Mouse (Mus musculus): ENCODE data around the gene Fam102b. TPM values are rescaled to one million over a fixed set of nuclear protein-coding genes. Genes with fewer than 3 reads are reported as not detected.

Fam102b gene
- total RNA-seq, 2 experiments from 2014 or later: 32.5 to 34.8 TPM

GRCm38 (mm10) chr3:108961655-108962054 is 65.8 kb downstream of the Fam102b start:
- no peak for DNase-seq (ENCODE audit: low spot score in 2 of 2)

- no peak for DNase-seq (ENCODE audit: low spot score in 2 of 2)
Measured at GRCm38 (mm10) chr3:108961226-108961625, 66.2 kb downstream of the Fam102b start.

GRCm38 (mm10) chr3:108959680-108960295 is 67.6 kb downstream of the Fam102b start:
- no peak for DNase-seq (ENCODE audit: low spot score in 2 of 2)

- DNase-seq (ENCODE audit: low spot score in 2 of 2): no peak
Measured at GRCm38 (mm10) chr3:108957976-108958375, 69.4 kb downstream of the Fam102b start.

- no peak for DNase-seq (ENCODE audit: low spot score in 2 of 2)
Measured at GRCm38 (mm10) chr3:108940996-108941395, 86.4 kb downstream of the Fam102b start.

GRCm38 (mm10) chr3:108940001-108940633 is 87.3 kb downstream of the Fam102b start, which contains the start of gene Gm9857:
Gene Gm9857, minus strand, starts transcription at chr3:108940445.
- DNase-seq (ENCODE audit: low spot score in 2 of 2): no peak

GRCm38 (mm10) chr3:108939573-108939972 is 87.8 kb downstream of the Fam102b start, which contains the start of gene Henmt1:
Gene Henmt1, plus strand, starts transcription at chr3:108939873.
- DNase-seq (ENCODE audit: low spot score in 2 of 2): no peak

- no peak for DNase-seq (ENCODE audit: low spot score in 2 of 2)
Measured at GRCm38 (mm10) chr3:108938691-108939090, 88.7 kb downstream of the Fam102b start.

DNA sequence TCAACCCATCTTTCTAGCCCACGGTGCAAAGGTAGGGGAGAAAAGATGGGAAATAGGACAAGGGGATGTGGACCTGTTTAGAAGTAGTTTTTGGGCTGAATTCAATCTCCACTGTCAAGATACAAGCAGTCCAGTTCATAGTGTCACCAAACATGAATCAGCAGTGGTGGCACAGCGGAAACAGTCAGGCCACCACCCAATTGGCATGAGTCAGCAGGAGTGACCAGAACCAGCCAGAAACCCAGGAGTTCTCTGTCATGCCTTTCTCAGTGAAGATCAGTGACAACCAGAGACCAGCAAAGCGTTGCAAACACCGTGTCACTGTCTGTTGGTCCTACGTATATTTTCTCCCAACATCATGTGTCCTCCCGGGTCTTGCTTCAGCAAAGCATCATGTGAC is 93.8 kb downstream of the Fam102b start:
- DNase-seq (ENCODE audit: low spot score in 2 of 2): no peak

DNA sequence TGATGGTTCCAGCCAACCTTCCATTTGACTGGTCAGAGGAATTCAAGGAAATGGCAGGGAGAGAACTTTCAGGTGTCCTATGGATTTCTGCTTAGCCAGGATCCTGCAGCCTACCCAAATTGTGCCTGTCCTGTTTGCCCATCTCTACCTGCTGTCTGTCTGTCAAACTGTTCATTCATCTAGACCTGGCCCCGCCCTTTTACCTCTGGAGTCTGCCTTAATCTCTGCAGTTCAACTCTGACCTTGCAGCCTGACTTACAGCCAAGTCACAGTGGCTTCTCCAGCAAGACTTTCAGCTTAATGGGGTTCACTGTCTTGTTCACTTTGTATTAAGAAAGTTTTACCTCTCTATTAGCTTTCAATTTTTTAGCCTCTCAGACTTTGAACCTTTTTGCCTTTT is 101.1 kb downstream of the Fam102b start:
- DNase-seq (ENCODE audit: low spot score in 2 of 2): no peak

- DNase-seq (ENCODE audit: low spot score in 2 of 2): no peak
Measured at GRCm38 (mm10) chr3:108925677-108926076, 101.7 kb downstream of the Fam102b start.

DNA sequence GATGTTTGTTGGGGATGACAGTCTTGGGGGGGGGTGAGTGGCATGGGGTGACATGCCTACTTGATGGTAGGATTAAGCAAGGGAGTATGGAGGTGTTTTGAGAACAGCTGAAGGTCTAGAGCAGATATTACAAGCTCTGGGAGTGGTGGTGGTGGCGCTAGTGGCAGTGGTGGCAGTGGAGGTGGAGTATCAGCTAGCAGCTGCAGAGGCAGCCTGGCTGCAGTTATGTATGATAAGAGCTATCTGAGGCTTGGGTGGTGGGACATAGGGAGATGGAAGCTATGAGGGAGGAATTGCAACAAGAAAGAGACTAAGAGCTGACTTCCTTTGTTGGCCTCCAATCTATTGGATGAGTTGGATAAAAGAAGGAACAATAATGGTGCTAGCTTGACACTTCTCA is 105.6 kb downstream of the Fam102b start:
- DNase-seq (ENCODE audit: low spot score in 2 of 2): no peak

Small RNA genes within 50 kb of the gene (microRNA-seq; reads per million reads assigned to microRNA genes)
- gene Gm44384: 0 reads per million in 2 experiments

Other genes starting within 250 kb of the Fam102b start
- 10 to 100 TPM; 19.3 to 19.9 TPM for gene Stxbp3, start 187.1 kb downstream of the Fam102b start, total RNA-seq (2021)
- under 1 TPM; 0.07 to 0.42 TPM for gene Fndc7, start 137.6 kb downstream of the Fam102b start, total RNA-seq (2021)
- 10 to 100 TPM; 40.2 to 43.5 TPM for gene Prpf38b, start 115.9 kb downstream of the Fam102b start, total RNA-seq (2021)
- gene Henmt1, start 87.7 kb downstream of the Fam102b start, total RNA-seq (2021): 1 to 10 TPM; 1.7 to 2.3 TPM
- not detected for gene Gm9857, start 87.2 kb downstream of the Fam102b start, total RNA-seq (2021)
- gene Slc25a54, start 52.9 kb upstream of the Fam102b start, total RNA-seq (2021): not detected
- gene Slc25a24, start 95.5 kb upstream of the Fam102b start, total RNA-seq (2021): 1 to 10 TPM; 2.4 to 3.7 TPM